In the genomic region with DNA sequence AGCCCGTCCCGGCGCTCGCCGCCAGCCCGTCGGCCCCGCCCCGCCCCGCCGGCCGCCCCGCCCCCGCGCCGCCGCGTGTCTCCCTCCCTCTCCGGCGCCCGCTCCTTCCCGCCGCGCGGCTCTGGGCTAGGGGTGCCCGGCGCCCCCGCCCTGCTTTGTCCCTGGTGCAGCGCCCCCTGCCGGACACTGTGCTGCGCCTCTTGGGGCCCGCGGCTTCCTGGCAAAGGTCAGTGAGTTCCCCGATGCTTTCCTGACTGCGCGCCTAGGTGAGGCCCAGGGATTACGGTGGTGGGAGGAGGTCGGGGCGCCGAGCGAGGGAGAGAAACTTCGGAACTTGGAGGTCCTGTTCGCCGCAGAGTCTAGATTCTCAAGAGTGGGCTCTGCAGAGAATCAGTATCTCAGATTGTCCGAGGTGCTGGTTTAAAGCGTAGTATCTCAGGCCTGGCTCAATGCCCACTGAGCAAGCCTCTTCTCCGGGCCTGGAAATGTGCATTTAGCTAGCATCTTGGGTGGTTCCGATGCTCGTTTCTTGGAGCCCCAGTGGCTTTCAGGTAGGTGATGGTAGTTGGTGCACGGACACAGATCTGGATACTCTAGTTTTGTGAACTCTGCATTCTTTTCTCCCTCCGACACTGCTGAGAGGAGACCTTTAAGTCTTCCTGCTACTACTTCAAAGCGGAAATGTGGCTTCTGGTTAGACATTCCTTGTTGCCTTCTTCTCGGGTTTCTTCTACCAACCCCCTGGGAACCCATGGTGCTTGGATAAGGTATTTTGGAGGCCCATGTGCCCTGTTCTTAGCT, we compare ENCODE assay signal across 8 mouse cellular contexts. TPM values are rescaled to one million over a fixed set of nuclear protein-coding genes. Genes with fewer than 3 reads are reported as not detected.
DNase-seq lines count a peak whose midpoint lies in the region; ATAC-seq lines count a peak whose summit lies in the region.

TSS of gene Mmgt2 (plus strand) at position 74 of the 801 bp plus-strand sequence.

- peaks cover 57% of the 10 kb centered on the region for H3K4me1 ChIP-seq in hindbrain, embryonic 13.5 days (replicated peaks)

- H3K9me3 ChIP-seq in hindbrain, embryonic 13.5 days: no peaks in the 10 kb centered on the region

- peak within 1 kb of the TSS; percentile 88 for H3K9ac ChIP-seq in hindbrain, embryonic 13.5 days

- peak within 1 kb of the TSS; percentile 79 for H3K27ac ChIP-seq in hindbrain, embryonic 13.5 days

- ATAC-seq in hindbrain, embryonic 13.5 days (ENCODE audit: low FRiP score): peak; percentile 89

- peak; percentile 90 for DNase-seq in T-cell, adult 2 months (ENCODE audit: low spot score)
- DNase-seq in cerebellum, postnatal 25 days: peak; percentile 88 to 94
- peak; percentile 83 to 85 for DNase-seq in frontal cortex, postnatal 25 days (ENCODE audit: low spot score in 2 of 2)
- peak; percentile 74 for DNase-seq in left cerebral cortex, adult 11 months (ENCODE audit: low spot score)
- DNase-seq in lung, postnatal 36 days: peak; percentile 96
- peak; percentile 97 for DNase-seq in retina, embryonic 14.5 days (ENCODE audit: low spot score)
- DNase-seq in thymus, postnatal 4 days: peak; percentile 100

- no peaks in the 10 kb centered on the region for H3K36me3 ChIP-seq in hindbrain, embryonic 13.5 days

- H3K27me3 ChIP-seq in hindbrain, embryonic 13.5 days: no peaks in the 10 kb centered on the region

- WGBS in hindbrain, embryonic 13.5 days: under 1% methylated on average over 37 of the region's 53 CpGs

- peak within 1 kb of the TSS; percentile 93 for H3K4me2 ChIP-seq in hindbrain, embryonic 13.5 days

- peak within 1 kb of the TSS; percentile 78 for H3K4me3 ChIP-seq in hindbrain, embryonic 13.5 days

RNA-seq across cellular contexts. Expression of gene Mmgt2, which starts in this region (rescaled TPM):
- polyA plus RNA-seq in hindbrain, embryonic 13.5 days (2015; fragmentation: Nextera tagmentation; extraction: Ambion mirVana): 22.8 and 24.9 TPM in 2 replicates

Comparison
In these comparisons a context has a peak if more than half of its experiments do, and no peak if none do; other contexts are left out.
1. Peak in every context shown above with its lines: DNase-seq, ATAC-seq, H3K4me3 ChIP-seq and H3K27ac ChIP-seq.